Mouse (Mus musculus) heart, postnatal 0 days (tissue): Measurements from ENCODE around the gene Ccr5. TPM values are rescaled to one million over a fixed set of nuclear protein-coding genes. Genes with fewer than 3 reads are reported as not detected.
"Not testable (repeated sequence)": the region's sequence is repeated elsewhere in the genome, so short reads cannot be mapped to it uniquely, and the experiment has no call there.

Experiments
- ATAC-seq: fragments of 200-750 bp; cut with Nextera tagmentation; 2 replicates; pipeline ENCODE4 v1.8.0; 2017; ENCODE audit warnings: low read depth, moderate number of reproducible peaks, moderate library complexity; ENCODE audit not compliant: insufficient read depth
- DNase-seq: peaks from one replicate; pipeline ENCODE4 v3.0.0-alpha.2; 2016; ENCODE audit warnings: low spot score
- H3K27ac ChIP-seq: fragments of 300-500 bp; sonication (generic); 2 replicates; pipeline ENCODE4 v1.5.1; 2014; ENCODE audit warnings: low read depth, mild to moderate bottlenecking
- H3K27me3 ChIP-seq: fragments of 300-500 bp; sonication (generic); 2 replicates; pipeline ENCODE4 v1.6.1; 2014; ENCODE audit warnings: low read length, mixed read lengths; ENCODE audit not compliant: control insufficient read depth, insufficient read depth
- H3K36me3 ChIP-seq: fragments of 300-500 bp; sonication (generic); replicated peaks from 2 replicates; pipeline ENCODE4 v1.6.1; 2014; ENCODE audit warnings: low read length, mixed read lengths; ENCODE audit not compliant: control insufficient read depth, insufficient read depth
- H3K4me1 ChIP-seq: fragments of 300-500 bp; sonication (generic); 2 replicates; pipeline ENCODE4 v1.6.1; 2014; ENCODE audit warnings: antibody characterized with exemption; ENCODE audit not compliant: control insufficient read depth, insufficient read depth
- H3K4me2 ChIP-seq: fragments of 300-500 bp; sonication (generic); 2 replicates; pipeline ENCODE4 v1.6.1; 2014; ENCODE audit warnings: low read depth, mild to moderate bottlenecking, low read length, moderate library complexity
- H3K4me3 ChIP-seq: fragments of 300-500 bp; sonication (generic); 2 replicates; pipeline ENCODE4 v1.5.1; 2014; ENCODE audit warnings: low read depth, low read length
- H3K9ac ChIP-seq: fragments of 300-500 bp; sonication (generic); replicated peaks from 2 replicates; pipeline ENCODE4 v1.6.1; 2014; ENCODE audit warnings: low read depth, low read length, mixed read lengths
- H3K9me3 ChIP-seq: fragments of 300-500 bp; sonication (generic); replicated peaks from 2 replicates; pipeline ENCODE4 v1.6.1; 2016; ENCODE audit warnings: low read length; ENCODE audit not compliant: control insufficient read depth
- CTCF ChIP-seq: IDR thresholded peaks from 2 replicates; pipeline ENCODE4 v1.5.1; 2016; ENCODE audit warnings: antibody characterized with exemption, control low read depth, low read depth
- EP300 ChIP-seq: IDR thresholded peaks from 2 replicates; pipeline ENCODE4 v1.6.1; 2016; ENCODE audit warnings: antibody characterized with exemption, low read depth
- WGBS: fragments of 180-500 bp; shearing (Covaris S2); extraction: QIAGEN DNeasy Blood & Tissue Kit; methylation state at CpG from one replicate; pipeline ENCODE4 v1.1.7; 2014; 5-methylcytosine and 5-hydroxymethylcytosine counted together
- polyA plus RNA-seq: library from polyadenylated mRNA; unstranded; fragments of >200 nt; fragmentation: Nextera tagmentation; extraction: Ambion mirVana; gene quantifications from 2 replicates; pipeline ENCODE4 v1.2.1, GENCODE M21; 2015
- total RNA-seq: library from RNA; depleted of rRNA; stranded (reverse); fragments of >200 nt; gene quantifications from 2 replicates; pipeline ENCODE4 v1.2.3, GENCODE M21; 2014; ENCODE audit warnings: low replicate concordance; rRNA removed

Ccr5 gene
- total RNA-seq: 0.31 TPM in 1 of 2 replicates, not detected in the other
- polyA plus RNA-seq: 0.70 and 0.89 TPM in 2 replicates

DNA sequence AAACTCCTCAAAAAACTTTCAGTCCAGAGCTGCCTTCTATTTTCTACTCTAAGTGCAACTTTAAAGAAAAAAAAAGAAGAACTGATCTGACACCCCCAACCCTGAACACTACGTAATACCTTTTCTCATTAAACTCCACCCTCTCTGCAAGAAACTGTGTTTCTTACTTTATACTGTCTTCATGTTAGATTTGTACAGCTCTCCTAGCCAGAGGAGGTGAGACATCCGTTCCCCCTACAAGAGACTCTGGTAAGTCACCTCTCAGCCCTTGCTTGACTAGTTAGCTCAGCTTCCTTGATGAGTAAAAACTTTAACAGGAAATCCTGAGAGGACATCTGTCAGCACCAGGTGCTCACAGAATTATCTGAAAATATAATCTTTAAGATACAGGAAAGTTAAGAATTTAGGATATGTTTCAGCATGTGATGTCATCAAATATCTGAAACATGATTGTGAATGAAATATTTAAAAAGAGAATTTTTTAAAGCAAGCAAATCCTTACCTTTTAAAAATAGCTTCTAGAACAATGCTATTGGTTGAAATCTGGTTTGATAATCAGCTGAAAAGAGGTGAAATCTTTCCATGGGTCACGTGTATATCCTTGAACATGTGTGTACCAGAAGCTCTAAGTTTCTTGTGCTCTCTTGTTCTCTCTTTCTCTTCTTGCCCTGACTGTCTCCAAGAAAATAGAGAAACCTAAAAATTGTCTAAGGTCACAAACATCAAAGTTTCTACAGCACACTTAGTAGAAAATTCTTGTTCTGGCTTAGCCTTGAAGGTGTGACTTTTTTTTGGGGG, at the start of gene Ccr5:
Ccr5 (plus strand) TSS at position 157 of the 798 bp plus-strand sequence.
- Histone ChIP-seq H3K27me3 (no peaks in the 10 kb centered on the region), H3K9ac (no peak within 1 kb of the TSS), H3K36me3 (no peaks in the 10 kb centered on the region), H3K4me1 (no peaks in the 10 kb centered on the region), H3K9me3 (no peaks in the 10 kb centered on the region), H3K4me3 (no peak within 1 kb of the TSS), H3K27ac (no peak within 1 kb of the TSS), H3K4me2 (no peak within 1 kb of the TSS)
- ATAC-seq (no peak), DNase-seq (no peak)
- TF ChIP-seq EP300 (no peak), CTCF (no peak)
- 60% methylated on average over 3 of the region's 3 CpGs for WGBS

DNA sequence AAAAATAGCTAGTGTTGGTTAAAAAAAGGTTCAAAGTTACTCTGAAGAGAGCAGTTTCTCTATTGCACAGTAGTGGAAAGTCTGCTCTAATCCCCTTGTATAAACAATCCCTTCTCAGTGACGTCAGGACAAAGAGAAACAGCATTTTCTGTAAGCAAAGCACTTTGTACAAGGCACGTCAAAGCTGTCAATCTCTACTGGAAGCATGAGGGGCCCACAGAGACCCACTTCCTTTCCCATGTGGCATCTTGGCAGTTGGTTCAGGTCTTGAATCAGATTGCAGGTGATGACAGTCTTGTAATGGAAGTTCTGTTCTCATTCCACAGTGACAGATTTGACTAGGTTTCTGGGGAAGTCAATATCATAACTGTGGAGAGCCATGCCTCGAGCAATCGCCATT, 41.5 kb upstream of the Ccr5 start:
- Histone ChIP-seq H3K4me3 (no peak overlapping the region), H3K9me3 (no peaks in the 10 kb centered on the region), H3K9ac (no peak overlapping the region), H3K27me3 (no peaks in the 10 kb centered on the region), H3K36me3 (no peaks in the 10 kb centered on the region), H3K27ac (no peak overlapping the region), H3K4me1 (no peaks in the 10 kb centered on the region), H3K4me2 (no peak overlapping the region)
- ATAC-seq: no peak
- 51% methylated on average over 4 of the region's 4 CpGs for WGBS
- TF ChIP-seq CTCF (no peak), EP300 (no peak)
- DNase-seq: no peak

DNA sequence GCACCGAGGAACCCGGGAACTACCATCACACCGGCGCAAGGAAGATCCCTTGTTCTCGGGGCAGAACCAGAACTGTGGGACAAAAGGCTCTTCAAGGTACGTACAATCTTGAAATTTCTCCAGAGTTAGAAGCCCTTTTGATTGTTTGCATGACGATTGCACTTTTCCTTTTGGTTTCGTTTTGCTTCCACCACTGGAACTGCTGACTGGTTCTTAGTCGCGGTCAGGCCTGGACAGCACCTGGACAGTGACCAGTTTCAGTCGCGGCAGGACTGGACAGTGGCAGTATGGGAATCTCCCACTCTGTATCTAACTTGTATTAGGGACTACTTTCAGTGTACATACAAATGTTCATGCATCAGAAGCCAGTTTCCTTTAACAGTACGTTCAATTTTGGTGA, 40.9 kb upstream of the Ccr5 start:
- H3K36me3 ChIP-seq, H3K27ac ChIP-seq, H3K9me3 ChIP-seq, H3K27me3 ChIP-seq, H3K4me2 ChIP-seq, ATAC-seq, H3K9ac ChIP-seq, H3K4me3 ChIP-seq, DNase-seq, H3K4me1 ChIP-seq: not testable (repeated sequence)
- 85% methylated on average over 12 of the region's 13 CpGs for WGBS

DNA sequence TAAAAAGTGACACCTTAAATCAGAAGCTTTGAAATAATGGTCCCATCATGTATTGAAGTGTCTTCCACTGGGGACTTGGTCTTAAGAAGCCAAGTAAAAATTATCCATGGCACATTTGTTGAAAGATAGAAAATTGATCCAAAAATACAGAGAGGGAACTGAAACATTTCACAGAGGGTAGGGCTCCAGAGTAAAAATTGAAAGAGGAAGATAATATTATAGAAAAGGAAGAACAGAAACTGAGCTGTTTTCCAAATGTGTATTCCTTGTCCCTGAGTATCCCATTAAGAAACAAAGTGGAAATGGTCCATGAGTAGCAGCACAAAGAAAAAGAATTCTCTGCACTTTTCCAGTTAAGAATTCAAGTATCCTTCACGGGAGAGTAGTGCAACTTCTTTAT, 30.9 kb upstream of the Ccr5 start:
- TF ChIP-seq EP300: no peak
- no peak for TF ChIP-seq CTCF
- WGBS: 63% methylated on average over 1 of the region's 1 CpGs
- H3K4me2 ChIP-seq: no peak overlapping the region

DNA sequence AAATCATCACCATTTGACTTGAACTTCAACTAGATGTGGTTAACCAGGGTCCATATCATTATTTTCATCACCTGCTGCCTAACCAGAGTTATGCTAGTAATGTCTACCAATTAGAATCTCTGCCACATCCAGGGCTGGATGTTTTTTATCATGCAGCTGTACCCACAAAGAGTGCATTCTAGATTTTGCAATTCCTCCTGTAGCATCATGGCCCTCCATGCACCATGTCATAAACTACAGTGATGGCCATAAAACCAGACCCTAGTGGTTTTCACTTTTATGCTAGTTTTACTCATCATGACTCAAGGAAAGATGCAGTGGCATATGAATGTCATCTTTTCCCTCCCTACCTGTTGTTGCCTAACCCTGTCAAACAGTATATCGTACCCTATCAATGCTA, 22.2 kb upstream of the Ccr5 start:
- no peak for ATAC-seq
- Histone ChIP-seq H3K36me3 (no peaks in the 10 kb centered on the region), H3K4me1 (no peaks in the 10 kb centered on the region), H3K27me3 (no peaks in the 10 kb centered on the region), H3K27ac (no peak overlapping the region), H3K9ac (no peak overlapping the region), H3K4me3 (no peak overlapping the region), H3K4me2 (no peak overlapping the region), H3K9me3 (no peaks in the 10 kb centered on the region)
- DNase-seq: no peak
- WGBS: 66% methylated on average over 1 of the region's 1 CpGs
- no peak for TF ChIP-seq CTCF
- no peak for TF ChIP-seq EP300

More for the DNA sequence above, 30.9 kb upstream of the Ccr5 start:
- H3K36me3 ChIP-seq: no peaks in the 10 kb centered on the region
- H3K4me3 ChIP-seq: no peak overlapping the region
- no peaks in the 10 kb centered on the region for H3K27me3 ChIP-seq
- no peak overlapping the region for H3K9ac ChIP-seq
- DNase-seq (no peak), ATAC-seq (no peak)
- H3K9me3 ChIP-seq: no peaks in the 10 kb centered on the region
- H3K4me1 ChIP-seq: no peaks in the 10 kb centered on the region
- no peak overlapping the region for H3K27ac ChIP-seq

DNA sequence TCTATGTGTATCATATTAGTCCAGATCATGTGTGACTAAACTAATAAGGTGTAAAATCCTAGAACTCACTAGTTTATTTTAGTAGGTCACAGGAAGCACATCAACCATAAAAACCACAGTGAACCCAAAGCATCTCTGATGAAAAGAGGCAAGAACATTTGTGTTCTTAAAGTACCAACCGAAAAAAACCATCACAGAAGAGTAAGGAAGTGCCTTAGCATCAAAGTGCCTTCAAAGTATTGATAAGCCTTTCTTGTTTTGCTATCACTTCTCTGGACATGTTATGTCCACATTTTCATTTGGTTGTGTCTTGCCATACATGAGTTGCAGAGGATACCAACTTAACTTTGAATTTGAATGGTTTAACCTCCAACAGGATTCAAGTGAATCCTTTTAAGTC, 21.0 kb upstream of the Ccr5 start:
- H3K9me3 ChIP-seq: no peaks in the 10 kb centered on the region
- DNase-seq (no peak), ATAC-seq (no peak)
- no peak overlapping the region for H3K9ac ChIP-seq
- no peaks in the 10 kb centered on the region for H3K27me3 ChIP-seq
- no peaks in the 10 kb centered on the region for H3K36me3 ChIP-seq
- no peak for TF ChIP-seq EP300
- no peak for TF ChIP-seq CTCF
- no peaks in the 10 kb centered on the region for H3K4me1 ChIP-seq
- H3K27ac ChIP-seq: no peak overlapping the region
- H3K4me2 ChIP-seq: no peak overlapping the region
- no peak overlapping the region for H3K4me3 ChIP-seq
- WGBS: 57% methylated on average over 1 of the region's 1 CpGs
